Mouse (Mus musculus) brain, embryonic 18.5 days (tissue): ENCODE measurements around the gene Tanc1.

ENCODE experiments used
- DNase-seq: peaks from one replicate; pipeline ENCODE4 v3.0.0-alpha.2; 2012; ENCODE audit warnings: low read depth, low spot score

Tanc1 gene

DNA sequence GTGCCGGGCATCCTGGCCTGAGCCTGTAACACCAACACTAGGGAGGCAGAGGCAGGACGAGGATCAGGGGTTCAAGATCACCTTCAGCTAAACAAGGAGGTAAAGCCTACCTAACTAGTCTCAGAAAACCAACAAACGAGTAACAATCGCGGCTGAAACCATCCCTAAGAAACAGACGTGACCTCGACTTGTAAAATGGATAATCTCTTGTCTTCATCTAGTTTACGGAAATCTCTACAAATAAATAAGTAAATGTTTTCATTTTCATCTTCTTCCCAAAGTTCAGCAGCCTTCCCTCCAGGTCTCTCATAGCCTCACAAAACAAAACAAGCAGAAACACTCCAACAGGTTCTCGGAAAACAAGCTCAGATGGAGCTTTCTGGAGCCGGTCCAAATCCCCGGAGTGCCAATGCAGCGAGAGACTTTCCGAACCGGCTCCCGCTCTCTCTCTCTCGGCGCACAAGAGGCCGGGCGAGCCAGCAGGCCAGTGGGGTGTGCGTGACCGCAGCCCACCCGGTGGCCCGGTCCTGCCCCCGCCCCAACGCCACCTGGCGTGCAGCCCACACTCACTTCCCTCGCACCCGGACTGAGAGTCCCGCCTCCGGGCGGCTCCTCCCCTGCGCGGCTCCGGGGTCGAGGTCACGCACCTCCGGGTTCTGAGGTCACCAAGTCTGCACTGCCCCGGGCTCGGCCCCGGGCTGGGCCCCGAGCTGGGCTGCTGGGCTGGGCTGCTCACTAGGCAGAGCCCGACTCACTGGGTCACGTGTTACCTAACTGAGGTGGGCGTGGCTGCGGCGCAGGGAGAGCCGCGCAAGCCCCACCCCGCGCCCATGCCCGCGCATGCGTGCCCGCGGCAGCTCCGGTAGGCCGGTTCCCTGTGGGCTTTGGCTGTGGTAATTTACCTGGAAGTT, 270.2 kb downstream of the Tanc1 start, which contains the start of gene Wdsub1:
Gene Wdsub1, minus strand, starts transcription at position 761 of the 911 bp plus-strand sequence.
- peak; percentile 55 for DNase-seq

DNA sequence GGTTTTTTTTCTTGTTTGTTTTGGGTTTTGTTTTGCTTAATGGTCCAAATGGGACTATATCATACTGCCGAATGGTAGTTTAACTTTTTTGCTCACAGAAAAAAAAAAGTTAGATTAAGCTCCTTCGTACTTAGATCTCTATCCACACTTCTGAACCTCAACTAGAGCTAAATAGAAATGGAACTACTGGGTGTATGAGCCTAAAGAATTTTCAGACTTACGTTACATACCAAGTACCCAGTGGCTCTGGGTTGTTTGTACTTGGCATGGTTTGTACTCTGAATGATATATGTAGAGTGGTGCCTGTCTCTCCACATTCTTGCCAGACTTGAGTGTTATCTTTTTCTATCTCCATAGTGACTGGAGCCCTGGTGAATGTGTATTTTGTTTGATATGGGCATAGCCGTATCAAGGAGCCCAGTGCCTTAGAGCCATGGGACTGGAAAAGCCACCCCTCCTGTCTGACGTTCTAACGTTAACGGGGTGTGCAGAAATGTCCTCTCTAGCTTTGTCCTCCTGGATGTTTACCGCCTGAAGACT, 271.0 kb downstream of the Tanc1 start:
- DNase-seq: no peak

DNA sequence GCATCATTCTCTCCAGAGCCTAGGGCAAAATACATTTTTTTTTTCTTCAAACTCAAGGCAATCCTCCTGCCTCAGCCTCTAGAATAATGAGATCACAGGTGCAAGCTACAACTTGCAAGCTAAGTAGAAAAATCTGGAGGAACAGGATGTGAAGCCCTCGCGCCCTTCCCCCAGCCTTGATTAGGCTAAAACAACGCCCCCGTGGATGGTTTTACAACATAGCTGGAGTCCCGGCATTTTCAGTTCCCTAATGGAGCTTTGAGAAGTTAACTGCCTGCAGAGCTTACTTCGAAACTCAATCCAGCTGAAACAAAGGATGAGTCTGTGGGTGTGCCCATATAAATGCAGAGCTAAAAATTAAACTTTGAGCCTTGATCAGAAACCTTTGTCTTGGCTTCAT, 277.9 kb downstream of the Tanc1 start:
- no peak for DNase-seq
